Mouse (Mus musculus): Measurements from ENCODE around the gene Trp73.
A peak's percentile ranks its signal among the peaks of the same experiment; 100 is the strongest.

Gene Trp73

DNA sequence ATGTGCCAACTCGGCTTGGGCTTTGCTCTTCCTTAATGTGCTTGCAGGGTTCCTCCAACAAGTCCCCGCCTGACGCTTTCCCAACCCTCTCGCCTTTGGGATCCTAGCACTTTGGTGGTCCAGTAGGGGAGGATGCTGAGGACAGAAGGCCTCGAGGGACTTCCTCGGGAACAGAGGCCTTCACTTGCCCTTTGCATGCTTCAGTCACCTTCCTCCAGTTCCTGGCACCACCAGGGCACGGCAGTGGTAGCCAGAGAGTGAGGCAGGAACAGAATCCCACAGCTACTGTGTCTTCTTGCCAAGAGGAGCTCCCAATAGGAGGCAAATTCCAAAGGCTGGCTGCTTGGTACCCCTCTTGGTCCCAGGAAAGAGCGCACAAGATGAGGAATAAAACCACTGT, 36.6 kb downstream of the Trp73 start:
- DNase-seq (ENCODE audit: low read depth, low spot score): no peak

DNA sequence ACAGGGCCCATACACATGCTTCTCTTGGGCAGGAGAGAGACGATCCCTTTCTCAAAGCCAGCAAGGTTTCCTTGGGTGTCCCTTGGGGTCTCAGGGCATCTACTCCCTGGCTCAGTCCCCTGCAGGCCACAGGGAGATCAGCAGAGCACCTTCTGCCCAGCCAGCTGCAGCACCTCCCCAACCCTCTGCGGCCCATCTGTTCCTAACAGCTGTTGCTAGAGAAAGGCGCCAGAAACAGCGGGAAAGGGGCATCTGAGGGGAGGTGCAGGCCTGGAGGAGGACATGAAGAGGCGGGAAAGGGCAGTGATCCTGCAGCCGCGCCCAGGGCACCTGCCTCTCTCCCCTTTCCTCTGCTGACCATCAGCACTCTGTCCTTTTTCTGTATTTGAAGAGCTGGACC, 40.6 kb downstream of the Trp73 start:
- no peak for DNase-seq (ENCODE audit: low read depth, low spot score)

DNA sequence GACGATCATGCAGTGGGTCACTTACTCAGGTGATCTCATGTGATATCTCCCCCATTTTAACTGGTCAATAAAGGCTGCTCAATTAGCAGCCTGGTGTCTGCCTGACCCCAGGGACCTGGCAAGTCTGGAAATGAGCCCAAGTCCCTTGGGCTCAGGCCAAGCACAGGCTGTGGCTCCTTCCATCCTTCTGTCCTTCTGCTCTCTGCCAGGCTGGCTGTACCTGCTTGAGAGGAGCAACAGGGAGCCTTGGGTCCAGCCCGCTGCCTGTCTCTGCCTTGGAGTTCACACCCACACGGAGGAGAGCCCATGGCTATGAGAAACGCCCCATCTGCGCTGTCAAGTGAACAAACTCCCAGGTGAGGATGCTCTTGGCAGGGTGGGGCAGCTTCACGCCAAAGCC, 43.9 kb downstream of the Trp73 start:
- no peak for DNase-seq (ENCODE audit: low read depth, low spot score)

DNA sequence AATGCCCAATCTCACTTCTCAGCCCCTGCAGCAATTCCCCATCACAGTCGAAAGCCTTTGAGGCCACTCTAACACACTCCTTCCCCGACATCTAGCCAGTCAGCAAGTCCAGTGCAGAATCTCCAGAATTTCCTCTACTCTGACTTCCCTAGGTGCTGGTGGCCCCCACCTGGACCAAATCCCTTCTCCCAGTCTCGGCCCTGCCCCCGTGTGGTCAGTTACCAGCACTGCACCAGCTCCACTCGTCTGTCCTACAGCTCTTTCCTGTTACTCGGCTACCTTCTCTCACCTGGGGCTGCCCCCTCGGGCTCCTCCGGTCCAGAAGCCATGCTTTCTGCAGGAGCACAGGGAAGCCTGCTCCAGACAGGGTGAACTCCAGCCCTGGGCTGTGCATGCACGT, 46.8 kb downstream of the Trp73 start:
- no peak for DNase-seq (ENCODE audit: low read depth, low spot score)

DNA sequence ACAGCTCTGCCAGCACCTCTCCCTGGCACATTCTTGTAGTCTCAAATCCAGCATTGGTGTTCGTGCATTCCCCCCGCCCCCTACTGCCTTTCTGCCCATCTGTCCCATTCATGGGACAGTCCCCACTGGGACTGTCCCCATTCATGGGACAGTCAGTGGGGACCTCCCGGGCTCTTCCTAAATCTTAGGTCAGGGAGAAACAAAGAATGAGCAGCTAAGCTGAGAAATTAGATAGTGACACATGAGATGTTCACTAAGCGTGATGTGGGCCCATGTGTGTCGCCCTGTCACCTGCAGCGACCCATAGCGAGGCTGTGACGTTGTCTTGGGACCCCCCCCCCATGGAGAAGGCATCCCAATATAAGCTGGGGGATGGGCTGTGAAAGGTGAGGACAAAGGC, 48.7 kb downstream of the Trp73 start:
- no peak for DNase-seq (ENCODE audit: low read depth, low spot score)

DNA sequence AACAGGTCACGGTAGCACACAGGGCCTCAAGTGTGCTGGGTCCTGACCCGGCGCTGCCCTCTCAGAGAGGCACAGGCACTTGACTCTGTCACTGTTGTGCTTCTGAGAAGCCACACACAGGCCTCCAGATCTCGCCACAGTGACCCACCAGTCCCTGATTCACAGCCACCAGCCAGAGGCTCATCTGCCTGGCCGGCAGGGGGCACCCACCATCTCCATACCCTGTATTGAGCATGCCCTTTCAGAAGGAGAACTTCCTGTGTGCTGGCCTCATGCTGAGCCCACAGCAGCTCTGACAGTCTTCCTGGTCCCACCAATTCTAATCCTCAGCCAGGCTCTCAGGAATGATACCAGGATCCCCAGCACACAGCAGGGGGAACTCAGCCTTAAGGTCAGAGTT, 50.8 kb downstream of the Trp73 start:
- no peak for DNase-seq (ENCODE audit: low read depth, low spot score)

DNA sequence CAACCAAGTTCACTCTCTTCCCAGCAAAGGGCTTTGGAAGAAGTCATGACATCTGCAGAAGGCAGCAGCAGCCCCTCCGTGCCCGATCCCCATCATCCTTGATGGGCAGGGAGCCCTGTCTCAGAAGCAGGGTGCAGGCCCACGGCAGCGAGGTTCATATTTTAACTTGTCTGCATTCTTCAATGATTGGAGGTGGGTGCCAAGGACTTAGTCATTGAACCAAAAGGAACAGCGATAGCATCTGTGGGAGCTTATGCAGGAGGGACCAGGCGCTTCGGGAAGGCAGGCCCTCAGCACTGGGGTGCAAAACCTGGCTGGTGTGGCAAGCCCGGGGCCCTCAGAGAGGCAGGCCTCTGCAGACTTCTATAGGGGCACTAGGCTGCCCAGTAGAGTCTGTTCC, 53.6 kb downstream of the Trp73 start:
- no peak for DNase-seq (ENCODE audit: low read depth, low spot score)

DNA sequence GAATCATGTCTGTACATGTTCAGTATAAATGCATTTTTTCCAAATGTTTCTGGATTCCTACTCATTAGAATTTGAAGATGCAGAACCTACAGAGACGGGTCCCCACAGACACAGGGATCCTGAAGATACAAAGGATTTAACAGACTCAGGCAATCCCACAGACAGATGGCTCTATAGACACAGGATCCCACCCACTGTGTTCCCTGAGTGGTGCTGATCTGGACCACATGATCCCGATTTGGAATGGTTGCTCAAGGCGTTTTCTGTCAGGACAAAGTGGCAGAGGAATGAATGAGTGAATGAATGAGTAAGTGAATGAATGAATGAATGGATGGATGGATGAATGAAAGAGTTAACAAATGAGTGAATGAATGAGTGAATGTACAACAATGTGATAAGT, 54.2 kb downstream of the Trp73 start:
- DNase-seq (ENCODE audit: low read depth, low spot score): no peak

DNA sequence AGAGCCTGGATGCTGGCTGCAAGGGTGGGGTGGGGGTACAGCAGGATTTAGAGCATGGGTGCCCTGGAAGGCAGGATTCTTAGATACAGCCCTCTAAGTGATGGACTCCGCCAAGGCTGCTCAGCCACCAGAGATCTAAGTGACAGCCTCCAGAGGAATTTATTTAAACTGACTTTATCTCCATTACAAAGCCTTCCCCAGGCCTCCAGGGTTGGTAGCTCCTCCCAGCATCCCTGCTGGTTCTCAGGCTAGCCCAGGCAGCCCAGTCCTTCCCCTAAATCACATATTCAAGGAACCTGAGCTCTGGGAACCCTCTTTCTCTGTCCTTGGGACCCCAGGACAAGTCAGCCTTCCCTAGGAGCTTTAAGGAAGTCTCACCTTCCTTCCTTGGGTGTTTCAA, 58.0 kb downstream of the Trp73 start:
- DNase-seq (ENCODE audit: low read depth, low spot score): peak; percentile 61

DNA sequence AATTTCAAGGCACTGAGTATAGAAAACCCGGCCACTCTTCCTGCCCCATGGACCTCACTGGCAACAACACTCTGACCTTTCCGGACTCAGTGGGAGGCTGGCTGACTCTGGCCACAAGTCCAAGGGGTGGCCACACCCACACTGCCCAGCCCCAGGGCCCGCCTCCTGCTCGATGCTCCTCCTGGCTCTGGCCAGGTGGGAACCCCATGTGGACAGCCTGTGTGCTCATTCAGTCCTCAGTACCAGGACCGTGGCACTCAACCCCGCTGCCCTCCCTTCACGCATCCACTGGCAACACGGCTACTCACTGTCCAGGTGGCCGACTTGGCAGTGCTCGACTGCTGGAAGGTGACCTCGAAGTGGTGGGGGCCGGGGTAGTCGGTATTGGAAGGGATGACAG, 59.0 kb downstream of the Trp73 start:
- no peak for DNase-seq (ENCODE audit: low read depth, low spot score)

DNA sequence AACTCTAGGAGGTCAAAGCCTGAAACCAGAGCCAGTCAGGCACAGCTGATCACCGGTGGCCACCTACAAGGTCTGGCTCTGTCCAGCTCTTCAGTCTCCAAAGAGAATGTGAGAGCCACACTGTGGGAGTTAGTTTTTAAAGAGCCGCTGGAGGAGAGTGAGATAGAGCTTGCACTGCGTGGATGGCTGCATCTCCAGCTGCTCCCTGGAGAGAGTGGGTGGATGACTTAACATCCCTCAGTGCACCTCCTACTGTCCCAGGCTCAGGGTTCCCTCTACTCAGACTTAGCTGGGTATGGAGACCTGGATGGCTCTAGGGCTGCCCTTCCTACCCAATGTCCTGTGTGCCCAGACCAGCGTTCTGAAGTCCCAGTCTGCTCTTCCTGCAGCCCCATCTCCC, 59.8 kb downstream of the Trp73 start:
- DNase-seq (ENCODE audit: low read depth, low spot score): no peak

DNA sequence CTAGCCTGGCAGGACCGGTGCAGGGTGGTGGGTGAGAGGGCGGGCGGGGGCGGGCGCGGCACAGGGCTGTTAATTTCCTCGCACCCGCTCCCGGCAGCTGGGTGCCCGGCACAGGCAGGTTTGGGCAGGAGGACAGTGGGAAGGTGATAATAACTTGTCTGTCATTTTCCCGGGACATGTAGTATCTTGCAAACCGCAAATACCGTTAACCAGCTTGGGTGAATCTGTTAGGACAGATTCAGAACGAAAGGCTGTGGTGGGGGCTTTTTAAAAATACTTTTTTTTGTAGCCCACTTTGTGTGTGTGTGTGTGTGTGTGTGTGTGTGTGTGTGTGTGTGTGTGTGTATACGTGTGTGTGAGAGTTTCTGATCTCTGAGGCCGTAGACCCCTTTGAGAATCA, 68.1 kb downstream of the Trp73 start:
- DNase-seq (ENCODE audit: low read depth, low spot score): no peak

DNA sequence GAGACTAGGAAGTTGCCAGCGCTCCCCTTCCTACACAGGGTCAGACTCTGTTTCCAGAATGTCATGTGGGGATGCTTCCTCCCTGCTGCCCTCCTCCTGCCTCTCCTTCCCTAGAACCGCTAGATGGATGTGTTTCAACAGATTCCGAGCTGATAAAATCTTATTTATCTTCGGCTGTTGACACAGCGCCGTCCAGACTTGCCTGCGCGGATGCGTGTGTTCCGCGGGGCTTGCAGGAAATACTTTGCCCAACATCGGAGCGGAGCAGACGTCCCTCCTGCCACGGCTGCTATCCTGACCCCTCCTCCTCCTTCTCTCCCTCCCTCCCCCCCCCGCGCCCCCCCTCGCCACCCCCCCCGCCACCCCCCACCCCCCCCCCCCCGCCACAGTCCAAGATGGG, 68.5 kb downstream of the Trp73 start:
- DNase-seq (ENCODE audit: low read depth, low spot score): no peak

DNA sequence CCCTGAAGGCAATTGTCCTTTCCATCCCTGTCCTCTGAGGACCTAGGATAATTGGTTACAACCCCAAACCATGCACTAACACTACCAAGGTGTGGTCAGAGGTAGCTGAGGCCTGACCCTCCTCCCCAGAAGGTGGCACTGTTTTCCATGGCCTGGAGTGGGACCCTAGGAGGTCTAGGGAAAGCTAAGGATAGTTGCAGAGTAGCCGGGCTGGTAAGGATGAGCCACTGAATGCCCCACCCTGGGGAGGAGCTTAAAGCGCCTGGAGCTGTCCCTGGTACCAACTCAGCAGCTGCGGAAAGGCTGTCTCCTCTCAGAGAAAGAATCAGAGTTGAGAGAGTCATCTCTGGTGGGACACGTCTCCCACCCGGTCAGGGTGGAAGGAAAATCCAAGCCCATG, 69.1 kb downstream of the Trp73 start:
- DNase-seq (ENCODE audit: low read depth, low spot score): peak; percentile 55

DNA sequence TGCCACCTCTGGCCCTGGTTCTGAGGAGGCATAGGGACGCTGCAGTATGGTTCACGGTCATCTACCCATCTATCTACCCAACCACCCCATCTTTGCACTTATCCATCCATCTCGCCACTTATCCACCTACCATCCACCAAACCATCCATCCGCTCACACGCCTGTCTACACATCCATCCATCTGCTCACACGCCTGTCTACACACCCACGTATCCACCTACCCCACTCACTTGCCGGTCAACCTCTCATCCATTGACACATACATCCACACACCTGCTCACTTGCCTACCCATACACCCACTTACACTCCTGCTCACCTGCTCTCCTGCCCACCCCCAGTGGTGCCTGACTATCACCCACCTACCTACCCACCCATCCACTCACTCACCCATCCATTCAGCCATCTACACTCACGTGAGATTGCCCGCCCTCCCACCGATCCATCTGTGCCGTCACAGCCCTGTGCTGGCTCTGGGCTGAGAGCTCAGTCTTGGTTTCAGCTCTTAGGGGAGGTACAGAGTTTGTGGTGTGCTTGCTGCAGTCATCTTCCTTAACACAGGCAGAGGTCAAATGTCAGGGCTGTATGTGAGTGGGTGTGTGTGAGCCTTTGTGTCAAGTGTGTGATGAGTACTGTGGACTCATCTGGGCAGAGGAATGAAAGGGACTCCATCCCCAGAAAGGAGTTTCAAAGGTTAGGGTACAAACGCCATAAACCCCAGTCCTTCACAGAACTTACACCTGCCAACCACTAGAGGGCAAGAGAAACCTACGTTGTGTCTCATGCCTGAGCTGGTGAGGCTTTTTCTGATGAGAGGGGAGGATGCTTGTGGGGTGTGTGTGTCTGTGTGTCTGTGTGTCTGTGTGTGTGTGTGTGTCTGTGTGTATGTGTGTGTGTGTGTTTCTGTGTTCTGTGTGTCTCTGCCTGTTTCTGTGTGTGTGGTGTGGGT, 74.9 kb downstream of the Trp73 start:
- no peak for DNase-seq (ENCODE audit: low read depth, low spot score)

DNA sequence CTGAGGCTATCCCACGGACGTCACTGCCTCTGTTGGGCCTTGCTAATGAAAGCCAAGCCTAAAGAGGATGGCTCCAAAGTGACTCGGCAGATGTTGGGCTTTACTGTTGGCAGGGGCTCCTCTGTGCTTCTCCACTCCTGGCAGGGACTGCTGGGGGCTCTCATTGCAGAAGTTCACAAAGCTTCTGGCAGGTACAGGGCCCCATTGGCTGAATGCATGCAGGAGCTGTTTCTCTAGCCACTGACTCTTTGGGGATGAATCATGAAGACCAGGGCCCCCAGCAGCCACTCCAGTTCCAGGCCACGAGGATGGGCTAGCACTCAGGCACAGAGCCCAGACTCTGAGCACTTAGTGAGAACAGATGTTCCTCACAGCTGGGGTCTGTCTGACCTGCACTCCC, 82.3 kb downstream of the Trp73 start:
- DNase-seq (ENCODE audit: low read depth, low spot score): no peak

DNA sequence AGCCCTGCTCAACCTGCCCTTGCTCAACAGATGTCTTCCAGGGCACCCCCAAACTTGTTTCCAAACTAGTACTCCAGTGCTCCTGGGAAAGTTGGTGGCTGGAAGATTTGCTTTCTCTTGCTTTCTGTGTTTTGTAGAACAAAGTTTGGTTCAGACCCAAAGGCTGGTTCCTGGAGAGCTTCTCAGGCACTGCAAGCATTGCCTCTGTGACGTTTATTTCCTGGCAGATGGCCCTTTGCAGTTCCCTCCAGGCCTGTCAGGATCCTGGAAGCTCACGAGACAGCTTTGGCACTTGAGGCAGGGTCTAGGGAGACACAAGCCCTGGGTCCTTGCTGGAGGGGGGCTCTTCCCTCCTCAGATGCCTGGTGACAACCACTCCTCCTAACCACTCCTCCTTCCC, 83.3 kb downstream of the Trp73 start:
- no peak for DNase-seq (ENCODE audit: low read depth, low spot score)

DNA sequence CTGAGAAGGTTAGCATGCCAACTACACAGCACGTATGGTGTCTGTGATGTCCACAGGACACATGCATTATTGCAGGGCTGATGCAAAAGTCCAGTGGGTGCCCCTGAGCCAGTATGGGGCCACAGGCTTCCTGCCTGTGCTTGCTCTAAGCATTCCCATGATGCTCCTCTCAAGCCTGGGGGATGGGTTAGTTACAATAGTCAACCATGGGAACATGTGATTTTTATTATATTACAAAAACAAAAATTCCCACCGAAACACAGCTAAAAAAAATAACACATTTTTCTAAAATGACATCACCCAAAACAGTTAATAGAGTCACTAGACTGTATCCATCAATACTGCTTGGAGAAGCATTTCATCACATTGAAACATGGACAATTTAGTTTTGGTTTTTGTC, 84.0 kb downstream of the Trp73 start:
- DNase-seq (ENCODE audit: low read depth, low spot score): no peak

DNA sequence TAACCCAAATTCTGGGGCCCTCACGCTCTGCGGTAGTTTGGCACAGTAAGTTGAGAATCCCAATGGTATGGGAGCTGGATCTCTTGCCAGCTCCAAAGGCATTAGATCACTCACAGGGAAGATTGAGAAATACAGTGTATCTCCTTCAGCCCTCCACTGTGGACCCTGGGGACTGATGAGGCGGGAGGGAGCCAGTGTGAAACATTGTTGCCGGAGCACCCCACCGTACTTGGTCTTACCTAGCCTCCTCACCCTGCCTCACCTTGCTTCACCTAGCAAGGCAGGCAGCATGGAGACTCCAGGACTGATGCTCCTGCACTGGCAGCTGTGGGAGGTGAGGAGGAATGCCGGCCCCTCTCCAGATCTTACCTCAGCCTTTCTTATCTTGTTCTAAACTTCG, 84.5 kb downstream of the Trp73 start:
- no peak for DNase-seq (ENCODE audit: low read depth, low spot score)

DNA sequence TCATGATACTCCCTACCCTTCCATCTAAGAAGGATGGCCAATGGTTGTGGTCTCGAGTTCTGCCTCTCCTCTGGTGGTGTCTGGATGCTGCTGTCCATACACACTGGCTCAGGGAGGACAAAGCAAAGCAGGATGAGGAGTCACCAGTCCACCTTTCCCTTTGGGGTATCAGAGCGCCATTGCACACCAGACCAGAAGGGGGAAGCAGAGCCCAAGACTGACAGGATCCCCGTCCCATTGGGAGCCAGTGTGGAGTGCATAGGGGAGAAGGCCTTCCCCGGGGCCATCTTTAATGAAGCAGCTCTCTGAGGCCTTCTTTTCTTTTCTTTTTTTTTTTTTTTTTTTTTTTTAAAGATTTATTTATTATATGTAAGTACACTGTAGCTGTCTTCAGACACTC, 86.9 kb downstream of the Trp73 start:
- no peak for DNase-seq (ENCODE audit: low read depth, low spot score)

DNA sequence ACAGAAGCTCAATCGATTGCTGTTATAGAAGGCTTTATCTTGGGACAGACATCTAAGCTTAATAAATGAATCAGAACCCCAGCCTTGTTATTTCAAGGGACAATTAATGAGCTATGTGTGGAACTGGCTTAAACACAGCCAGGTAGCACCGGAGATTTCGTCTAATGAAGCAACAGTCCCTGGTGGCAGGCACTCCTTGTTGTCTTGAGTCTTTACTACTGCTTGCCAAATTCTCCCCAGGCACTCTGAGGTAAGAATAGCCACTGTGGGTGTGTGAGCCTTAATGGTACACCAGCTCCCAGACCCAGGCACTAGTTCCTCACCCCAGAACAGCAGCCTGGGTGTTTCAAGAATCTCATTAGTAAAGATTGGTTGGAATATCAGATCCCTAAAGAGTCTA, 88.6 kb downstream of the Trp73 start:
- no peak for DNase-seq (ENCODE audit: low read depth, low spot score)

DNA sequence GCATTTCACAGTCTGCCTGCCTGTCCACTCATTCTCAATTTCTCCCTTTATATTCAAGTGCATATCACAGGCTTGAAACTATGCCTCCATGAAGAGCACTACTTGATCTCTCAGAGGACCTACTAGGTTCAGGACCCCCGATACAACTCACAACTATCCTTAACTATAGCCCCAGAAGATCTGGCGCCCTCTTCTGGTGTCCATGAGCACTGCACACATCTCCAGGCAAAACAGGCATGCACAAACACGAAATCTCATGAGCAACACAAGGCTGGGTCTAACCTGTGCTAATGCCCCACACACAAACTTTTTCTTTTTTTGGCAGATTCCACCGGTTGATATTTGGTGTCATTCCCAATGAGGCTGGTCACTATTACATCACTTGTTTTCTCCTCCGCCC, 94.2 kb downstream of the Trp73 start:
- no peak for DNase-seq (ENCODE audit: low read depth, low spot score)

DNA sequence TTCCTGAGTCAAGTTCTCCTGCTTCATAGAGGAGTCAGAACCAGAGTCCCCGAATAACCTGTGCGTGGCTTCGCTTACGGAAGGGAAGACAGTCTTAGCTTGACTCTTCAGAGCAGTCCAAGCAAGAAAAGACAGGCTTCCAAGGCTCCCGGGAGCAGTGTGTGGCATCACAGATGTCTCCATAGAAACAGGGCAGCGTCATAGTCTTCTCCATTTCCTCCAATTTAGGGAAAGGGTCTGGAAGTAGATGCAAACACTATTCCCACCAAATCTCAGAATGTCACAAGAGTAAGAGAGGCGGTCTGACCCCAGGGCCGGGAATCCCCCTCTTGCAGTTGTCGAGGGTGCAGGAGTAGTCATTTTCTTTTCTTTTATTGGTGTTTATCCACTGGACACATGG, 97.4 kb downstream of the Trp73 start, which contains the start of gene Ccdc27:
Gene Ccdc27, minus strand, starts transcription at position 101 of the 400 bp plus-strand sequence.
- DNase-seq (ENCODE audit: low read depth, low spot score): no peak

DNA sequence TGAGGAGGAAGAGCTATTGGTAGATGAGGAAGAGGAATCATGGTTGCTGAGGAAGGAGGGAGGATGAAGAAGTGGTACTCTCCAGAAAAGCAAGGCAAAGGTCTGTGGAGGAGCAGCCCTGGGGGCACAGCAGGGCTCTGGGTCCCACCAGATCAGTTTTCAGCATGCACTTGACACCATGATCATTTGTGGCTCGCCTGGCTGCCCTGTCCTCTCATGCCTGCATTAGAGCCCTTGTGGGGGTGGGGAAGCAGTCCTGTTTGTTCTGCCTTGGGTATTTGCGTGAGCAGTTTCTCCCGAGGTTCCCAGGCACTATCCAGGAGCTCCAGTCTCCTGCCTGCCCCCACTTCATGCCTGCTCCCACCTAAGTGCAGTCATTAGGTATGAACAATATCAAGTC, 102.9 kb downstream of the Trp73 start:
- no peak for DNase-seq (ENCODE audit: low read depth, low spot score)
